Mouse (Mus musculus) spleen, postnatal 36 days (tissue): ENCODE measurements around the gene Amigo2.
A peak's percentile ranks its signal among the peaks of the same experiment; 100 is the strongest.
"Not testable (repeated sequence)": the region's sequence is repeated elsewhere in the genome, so short reads cannot be mapped to it uniquely, and the experiment has no call there.

Experiments used
- DNase-seq, 2 experiments: peaks; one replicate each; pipeline ENCODE4 v3.0.0; 2022; ENCODE audit warnings: low spot score in 2 of 2, mixed read lengths in 1 of 2

The Amigo2 gene

DNA sequence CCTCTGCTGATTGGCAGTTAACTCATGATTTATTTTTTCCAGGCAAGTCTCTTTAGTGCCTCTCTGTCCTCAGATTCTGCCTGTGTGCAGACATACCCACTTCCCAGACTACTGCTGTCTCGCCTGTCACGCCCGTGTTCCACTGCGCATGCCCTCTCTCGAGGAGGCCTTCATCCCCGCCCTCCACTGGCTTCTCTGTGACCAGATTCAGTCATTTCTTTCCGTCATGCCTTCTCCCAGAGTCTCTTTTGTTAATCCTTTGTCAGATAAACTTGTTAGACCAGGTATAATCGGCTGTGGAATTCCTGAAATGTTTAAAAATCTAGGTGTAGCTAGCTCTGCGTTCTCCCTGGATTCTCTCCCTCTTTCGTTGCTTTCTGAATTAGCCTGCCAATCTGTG lies 23.7 kb downstream of the Amigo2 start:
- DNase-seq = no peak

DNA sequence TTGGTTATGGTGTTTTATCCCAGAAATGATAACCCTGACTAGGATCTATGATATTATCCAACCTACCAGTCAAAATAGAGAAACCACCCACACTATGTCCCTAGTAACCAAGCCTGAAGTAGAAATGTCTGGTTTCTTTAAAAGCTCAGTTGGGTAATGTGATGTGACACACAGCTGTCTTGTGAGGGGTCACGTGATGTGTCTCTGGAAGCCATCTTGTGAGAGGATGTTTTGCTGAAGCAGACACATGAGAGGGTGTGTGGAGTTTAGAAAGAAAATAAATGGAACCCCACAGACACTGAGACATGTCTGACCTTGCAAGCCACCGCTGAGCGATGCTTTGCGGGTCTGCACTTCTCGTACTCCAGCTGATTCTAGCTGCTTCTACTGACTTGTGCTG lies 30.2 kb downstream of the Amigo2 start:
- no peak for DNase-seq

DNA sequence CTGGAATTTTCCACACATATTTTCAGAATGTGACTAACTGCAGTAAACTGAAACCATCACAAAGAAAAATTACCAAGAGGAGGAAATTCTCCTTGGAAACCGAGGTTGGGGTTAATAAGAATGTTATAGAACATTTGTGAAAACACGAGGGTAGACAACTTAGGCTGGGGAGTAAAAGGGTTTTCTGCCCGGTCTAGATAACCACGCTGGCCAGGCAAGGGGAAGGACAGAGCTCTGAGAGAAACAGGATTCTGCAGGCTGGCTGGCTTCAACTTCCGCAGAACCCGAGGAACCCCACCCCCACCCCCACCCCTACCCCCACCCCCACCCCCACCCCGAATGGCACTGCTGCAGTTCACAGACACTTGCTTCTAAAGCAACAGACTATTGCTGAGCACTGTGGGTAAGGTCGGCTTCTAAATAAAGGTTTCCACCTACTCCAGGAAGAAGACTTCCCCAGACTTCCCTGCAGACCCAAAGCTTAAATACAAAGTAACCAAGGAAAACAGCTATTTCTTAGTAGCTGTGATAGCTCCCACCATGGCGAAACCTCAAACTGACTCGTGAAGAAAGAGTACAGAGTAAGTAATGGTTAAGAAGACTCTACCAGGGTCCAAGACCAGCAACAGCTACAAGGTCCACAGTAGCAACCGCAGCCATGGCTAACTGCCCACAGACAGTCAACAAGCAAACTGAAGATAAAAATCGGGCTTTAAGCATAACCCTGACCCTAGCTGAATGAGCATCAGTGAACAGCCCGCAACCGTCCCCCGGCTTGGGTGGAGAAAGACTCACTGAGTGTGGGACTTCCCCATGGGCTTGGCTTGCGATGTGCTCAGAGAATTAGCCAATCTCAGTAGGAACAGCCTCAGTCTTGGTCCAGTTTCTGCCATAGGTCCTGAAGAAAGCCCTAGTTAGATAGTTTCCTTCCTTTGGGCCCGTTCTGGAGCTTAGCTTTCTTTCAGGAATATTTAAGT lies 34.3 kb downstream of the Amigo2 start:
- DNase-seq = peak in 1 of 2 experiments; percentile 14

DNA sequence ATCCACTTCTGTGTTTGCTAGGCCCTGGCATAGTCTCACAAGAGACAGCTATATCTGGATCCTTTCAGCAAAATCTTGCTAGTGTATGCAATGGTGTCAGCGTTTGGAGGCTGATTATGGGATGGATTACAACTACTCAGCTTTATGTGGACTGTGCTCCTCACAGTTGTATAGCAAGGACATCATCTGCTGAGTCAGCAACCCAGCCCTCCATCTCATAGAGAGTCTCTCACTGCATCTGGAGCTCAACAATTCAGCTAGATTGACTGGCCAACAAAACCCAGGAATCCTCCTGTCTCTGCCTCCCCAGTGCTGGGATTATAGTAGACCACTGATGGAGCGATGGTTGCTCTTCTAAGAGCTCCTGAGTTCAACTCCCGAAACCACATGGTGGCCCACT lies 37.3 kb downstream of the Amigo2 start:
- not testable (repeated sequence) for DNase-seq

DNA sequence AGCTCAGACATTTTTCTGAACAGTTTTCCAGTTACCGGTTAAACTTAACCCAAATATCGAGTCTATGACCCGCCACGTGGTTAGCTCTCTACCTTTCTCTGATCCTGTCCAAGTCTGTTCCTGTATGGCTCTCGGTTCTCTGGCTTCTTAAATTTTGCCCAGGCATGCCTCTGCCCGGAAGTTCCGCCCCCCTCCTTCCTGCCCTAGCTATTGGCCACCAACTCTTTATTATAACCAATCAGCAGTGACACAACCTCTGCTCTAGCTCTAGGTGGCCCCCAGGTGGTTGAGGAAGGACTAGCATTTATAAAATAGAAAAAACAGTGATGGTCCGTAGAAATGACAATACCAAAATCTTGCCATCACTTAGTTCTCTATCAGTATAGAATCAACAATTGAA lies 40.6 kb downstream of the Amigo2 start:
- DNase-seq = no peak

DNA sequence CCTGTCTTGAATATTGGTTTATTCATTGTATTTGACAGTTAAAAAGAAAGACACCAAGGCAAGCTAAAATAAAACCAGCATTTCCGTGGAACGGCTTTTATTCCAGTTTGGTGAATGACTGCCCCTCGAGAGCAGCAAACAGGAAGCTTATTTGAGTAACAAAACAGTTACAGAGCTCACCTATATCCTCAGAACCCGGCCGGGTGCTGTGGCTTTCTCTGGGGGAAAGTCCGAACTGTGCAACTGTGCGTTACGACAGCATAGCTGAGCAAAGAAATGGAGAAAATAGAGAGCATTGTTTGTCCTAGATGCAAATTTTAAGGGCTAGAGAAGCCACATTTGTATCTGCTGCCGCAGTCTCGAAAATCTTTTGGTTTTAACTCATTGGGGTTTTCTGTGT lies 41.3 kb downstream of the Amigo2 start:
- no peak for DNase-seq

DNA sequence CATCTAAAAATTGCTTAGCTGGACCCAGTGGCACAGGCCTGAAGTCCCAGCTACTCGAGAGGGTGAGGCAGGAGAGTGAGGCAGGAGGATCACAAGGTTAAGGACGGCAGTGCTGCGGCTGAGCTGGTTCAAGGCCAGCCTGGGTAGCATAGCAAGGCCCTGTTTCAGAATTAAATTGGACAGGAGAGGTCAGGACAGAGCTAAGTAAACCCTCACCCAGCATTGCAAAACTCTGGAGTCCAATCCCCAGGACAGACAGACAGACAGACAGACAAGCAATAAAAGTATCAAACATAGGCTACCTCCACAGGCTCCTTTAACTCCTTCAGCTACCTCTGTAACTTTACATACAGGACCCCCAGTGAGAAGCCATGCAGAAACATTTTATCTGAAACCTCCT lies 42.2 kb downstream of the Amigo2 start:
- no peak for DNase-seq

DNA sequence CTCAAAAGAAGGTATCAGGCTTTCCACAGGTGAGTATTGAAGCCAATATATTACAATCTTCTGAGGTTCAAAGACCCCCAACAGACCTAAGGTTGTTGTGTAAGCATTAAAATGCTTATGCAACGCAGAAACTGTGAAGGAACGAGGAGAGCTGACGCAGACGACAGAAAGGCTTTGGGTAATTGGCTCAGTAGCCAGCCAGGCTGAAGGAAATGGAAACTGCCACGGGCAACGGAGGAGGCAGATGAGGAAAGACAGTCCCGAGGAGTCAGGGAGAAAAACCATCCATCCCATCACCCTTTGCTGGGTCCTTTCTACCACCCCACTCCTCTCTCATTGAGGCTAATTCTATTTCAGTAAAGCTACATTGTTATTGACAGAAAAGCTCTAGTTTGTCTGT lies 50.4 kb downstream of the Amigo2 start:
- no peak for DNase-seq

DNA sequence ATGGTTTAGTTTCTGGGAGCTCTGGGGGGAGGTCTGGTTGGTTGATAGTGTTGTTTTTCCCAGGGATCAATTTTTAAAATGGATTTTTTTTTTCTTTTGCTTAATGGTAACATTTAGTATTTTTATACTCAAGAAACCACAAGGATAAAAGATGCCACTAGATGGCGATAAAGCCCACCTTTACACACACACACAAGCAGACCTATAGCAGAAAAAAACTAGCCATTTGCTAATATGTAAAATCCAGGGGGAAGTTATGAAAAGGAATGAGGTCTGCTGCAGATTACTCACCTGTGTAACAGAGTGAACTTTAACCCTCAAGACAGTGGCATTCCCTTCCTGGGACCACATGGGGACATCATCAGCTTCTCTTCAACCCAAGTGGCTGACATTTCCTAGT lies 51.5 kb downstream of the Amigo2 start:
- peak in 1 of 2 experiments; percentile 28 for DNase-seq
